Mouse (Mus musculus) megakaryocyte, embryonic 14.5 days (primary cell): Measurements from ENCODE around the gene Car2.

Experiments used
- FLI1 ChIP-seq: IDR thresholded peaks from 2 replicates; pipeline ENCODE4 v1.6.1; 2012; ENCODE audit warnings: low read length, inconsistent platforms, mixed read lengths
- GATA1 ChIP-seq: IDR thresholded peaks from 3 replicates; pipeline ENCODE4 v1.6.1; 2012; ENCODE audit warnings: mixed read lengths, low read length, inconsistent platforms, borderline replicate concordance

GRCm38 (mm10) chr3:14945627-14946026 lies 59.6 kb downstream of the Car2 start:
- no peak for TF ChIP-seq GATA1
- no peak for TF ChIP-seq FLI1
